Mouse (Mus musculus): ENCODE measurements around the gene Myl12a.
"Not testable (repeated sequence)": the region's sequence is repeated elsewhere in the genome, so short reads cannot be mapped to it uniquely, and the experiment has no call there.

Myl12a gene

DNA sequence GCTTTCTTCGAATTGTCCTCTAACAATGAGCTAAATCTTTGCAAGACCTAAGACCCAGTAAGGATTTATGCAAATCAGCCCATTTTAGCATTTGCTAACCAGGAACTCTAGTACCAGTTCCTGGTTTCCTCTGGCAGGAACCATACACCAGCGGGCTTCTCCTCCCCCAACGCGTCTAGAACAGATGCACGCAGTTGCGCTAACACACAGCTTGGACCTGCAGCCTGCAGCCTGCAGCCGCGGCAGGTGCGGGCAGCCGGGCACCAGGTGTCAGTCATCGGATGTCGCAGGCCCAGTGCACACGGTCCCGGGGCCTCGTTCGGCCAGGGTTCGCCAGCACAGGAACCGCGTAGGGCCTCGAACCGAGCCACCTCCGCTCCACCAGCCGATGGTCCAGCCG is 12.7 kb downstream of the Myl12a start:
- in situ Hi-C loops (cut with MboI): no loop called here

DNA sequence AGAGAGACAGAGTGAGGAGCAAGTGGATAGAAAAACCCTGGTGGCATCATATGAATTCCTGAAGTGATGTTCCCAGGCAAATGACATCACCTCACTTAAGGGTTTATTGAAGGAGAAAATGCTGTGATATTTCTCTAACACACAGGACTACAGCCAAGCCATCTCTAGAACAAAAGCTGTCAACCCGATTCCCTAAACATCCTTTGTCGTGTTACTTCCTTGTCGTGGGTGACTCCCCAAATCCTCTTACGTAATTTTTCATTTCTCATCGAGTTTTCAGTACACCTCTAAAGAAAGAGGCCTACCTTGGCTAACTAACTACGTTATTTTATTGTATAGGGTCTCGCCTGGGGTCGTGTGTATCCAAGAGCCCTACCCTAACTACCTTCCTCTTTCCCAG is 13.2 kb downstream of the Myl12a start:
- in situ Hi-C loops (cut with MboI): no loop called here

DNA sequence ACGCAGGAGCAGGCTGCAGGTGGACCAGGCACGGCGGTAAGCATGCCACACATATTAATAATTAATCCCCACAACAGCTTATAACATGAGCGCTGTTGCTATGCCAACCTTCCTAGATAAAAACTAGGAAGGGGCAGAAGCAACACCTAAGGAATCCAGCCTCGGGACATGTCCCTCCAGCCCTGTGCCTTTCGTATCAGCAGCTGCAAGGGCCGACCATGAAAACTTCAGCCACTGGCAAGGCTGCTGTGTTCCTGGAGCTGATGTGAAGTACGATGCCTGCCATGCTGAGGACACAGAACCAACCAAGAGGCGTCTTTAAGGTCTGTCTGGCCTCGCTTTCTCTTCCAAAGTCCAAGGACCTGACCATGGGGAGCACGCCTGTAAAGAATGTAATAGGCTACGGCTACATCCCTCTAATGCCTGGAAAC is 14.3 kb downstream of the Myl12a start:
- in situ Hi-C loops (cut with MboI): no loop called here

DNA sequence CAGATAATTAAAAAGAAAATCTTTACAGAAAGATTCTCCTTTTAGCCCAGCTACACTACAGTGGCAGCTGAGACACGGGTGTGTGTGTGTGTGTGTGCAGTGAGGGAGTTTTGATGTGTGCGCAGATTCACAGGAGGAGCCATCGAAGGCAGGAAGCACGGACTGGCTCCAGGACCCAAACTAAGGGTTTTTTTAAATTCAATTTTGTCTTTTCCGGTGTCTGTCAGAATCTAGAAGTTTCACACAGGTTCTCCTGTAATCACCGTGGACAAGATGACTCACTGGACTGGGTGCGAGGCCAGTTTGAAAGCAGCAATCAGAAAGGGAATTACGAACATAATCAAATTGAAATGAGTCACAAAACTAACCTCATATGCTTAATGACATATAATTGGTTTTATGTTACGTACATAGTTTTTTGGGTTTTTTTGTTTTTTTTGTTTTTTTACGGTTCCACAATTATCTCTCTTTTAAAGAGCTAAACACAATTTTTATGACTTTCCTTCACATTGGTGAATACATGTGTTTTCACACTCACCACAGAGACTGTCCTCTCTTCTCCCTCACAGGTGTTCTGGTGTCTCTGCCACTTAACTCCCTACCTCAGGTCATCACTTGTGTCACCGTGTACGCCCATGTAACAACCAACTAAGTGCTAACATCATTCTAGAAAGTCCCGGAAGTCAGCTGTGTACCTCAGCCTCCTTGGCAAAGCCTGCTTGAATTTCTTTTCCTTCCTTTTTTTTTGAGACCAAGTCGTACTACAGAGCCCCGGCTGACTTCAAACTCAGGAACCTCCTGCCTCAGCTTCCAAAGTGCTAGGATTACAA is 15.6 kb downstream of the Myl12a start:
- in situ Hi-C loops (cut with MboI): no loop called here

DNA sequence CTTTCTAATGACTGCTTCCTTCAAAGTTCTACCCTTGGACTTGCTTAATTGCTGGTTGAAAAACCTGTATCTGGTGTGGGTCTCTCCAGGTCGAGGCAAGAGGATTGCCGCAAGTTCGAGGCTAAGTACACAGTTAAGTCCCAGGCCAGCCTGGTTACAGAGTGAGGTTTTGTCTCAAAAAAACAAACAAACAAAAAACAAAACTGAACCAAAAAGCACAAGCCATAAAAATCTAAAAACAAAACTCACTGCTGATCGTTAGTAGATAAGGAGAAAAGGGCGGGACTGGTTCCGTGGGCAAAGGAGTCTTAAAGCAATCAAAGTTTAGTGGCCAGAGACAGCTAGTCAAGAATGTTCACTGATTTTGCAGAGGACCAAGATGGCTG is 16.3 kb downstream of the Myl12a start:
- in situ Hi-C loops (cut with MboI): no loop called here

DNA sequence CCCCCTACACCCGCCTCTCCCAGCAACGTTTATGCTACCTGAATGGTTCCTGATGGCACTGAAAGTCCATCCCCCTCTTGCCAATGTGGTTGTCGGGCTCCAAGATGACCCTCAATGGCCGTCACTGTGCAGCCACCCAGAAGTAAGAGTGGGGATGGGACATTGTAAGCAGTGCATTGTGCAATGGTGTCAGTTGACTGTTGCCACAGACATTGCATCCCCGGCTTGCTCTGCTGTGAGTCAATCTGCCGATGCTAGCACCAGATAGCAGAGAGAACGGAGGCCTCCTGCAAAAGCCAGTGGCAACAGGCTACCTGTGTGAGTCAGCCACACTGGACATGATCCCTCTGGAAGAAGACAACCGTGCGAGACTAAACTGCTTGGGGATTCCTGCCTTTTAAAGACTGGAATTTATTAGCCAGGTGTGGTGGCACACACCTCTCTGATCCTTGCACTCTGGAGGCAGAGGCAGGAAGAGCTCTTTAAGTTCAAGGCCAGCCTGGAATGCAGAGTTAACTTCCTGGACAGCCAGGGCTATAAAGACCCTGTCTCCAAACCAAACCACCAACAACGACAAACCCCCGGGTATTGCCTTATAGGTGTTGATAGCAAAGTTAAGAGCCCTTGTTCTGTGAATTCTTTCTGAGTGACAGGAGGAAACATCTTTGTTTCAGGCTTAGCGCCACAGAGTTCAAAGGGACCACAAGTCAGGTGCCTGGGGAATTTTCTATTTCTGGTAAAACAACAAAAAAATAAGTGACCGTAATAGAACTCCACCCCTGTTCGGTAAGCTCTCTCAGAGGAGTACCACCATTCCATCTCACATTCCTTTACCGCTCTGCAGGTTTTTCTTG is 16.9 kb downstream of the Myl12a start:
- in situ Hi-C loops (cut with MboI): no loop called here

DNA sequence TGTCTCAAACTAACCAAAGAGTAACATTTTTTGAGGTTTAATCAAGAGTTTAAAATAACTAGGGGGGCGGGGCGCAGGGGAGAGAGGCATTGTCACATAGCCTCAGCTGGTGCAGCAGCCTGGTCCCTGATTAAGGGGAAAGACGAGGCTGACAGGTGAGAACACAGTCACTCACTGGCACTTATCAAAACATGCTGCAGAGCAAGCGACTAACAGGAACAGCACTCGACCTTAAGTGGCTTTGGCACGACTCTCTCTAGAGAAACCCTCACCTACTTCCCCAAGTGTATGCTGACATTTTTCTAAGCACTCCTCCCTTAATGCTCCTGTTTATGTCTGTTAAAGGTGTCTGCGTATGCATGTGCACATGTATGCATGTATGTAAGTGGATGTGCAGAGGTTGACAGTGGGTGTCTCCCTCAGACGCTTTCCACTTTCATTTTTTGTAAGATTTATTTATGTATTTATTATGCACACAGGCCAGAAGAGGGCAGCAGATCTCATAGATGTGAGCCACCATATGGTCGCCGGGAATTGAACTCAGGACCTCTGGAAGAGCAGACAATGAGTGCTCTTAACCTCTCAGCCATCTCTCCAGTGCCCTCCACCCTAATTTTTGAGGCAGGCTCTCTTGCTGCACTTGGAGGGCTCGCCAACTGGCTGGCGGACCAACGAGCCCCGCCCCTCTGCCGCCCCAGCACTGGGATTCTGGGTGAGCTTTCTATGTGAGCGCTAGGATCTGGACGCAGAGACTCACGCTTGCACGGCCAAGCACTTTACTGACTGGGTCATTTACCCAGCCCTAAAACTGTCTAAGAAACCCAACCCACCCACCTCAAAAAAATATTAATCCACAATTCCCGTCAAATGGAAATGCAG is 23.1 kb downstream of the Myl12a start:
- in situ Hi-C loops (cut with MboI): loop anchor here (10.0 kb wide), 1 partner anchor 235 kb away; no protein-coding TSS in a partner anchor

DNA sequence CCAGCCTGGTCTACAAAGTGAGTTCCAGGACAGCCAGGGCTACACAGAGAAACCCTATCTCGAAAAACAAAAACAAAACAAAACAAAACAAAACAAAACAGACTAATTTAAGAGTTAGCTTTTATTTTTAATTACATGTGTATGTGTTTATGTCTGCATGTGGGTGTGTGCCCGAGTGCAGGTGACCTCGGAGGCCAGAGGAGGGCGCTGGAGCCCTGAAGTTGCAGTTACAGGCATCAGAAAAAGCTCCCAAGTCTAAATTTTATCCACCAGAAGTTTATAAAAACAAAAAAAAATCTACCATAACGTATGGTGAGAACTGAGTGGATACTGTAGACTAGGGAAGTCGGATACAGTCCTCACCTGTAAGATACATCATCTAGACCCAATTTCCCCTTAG is 24.9 kb downstream of the Myl12a start:
- in situ Hi-C loops (cut with MboI): loop anchor here (10.0 kb wide), 1 partner anchor 233 kb away; no protein-coding TSS in a partner anchor

DNA sequence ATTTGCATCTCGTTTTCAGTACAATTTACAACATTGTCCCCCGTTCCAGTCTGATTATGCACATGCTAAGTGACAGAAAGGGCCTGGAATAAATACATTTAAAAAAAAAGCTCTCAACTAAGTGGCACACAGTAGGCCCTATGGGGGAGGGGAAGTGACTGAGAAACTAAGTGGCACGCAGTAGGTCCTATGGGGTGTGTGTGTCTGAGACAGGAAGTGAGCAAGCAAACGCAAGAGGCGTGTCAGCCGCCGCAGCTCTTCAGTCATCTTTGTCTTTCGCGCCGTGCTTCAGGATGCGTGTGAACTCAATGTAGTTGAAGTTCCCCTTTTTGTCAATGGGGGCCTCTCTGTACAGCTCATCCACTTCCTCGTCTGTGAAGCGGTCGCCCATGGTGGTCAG is 28.6 kb downstream of the Myl12a start:
- in situ Hi-C loops (cut with MboI): loop anchor here (10.0 kb wide), 1 partner anchor 229 kb away; no protein-coding TSS in a partner anchor

DNA sequence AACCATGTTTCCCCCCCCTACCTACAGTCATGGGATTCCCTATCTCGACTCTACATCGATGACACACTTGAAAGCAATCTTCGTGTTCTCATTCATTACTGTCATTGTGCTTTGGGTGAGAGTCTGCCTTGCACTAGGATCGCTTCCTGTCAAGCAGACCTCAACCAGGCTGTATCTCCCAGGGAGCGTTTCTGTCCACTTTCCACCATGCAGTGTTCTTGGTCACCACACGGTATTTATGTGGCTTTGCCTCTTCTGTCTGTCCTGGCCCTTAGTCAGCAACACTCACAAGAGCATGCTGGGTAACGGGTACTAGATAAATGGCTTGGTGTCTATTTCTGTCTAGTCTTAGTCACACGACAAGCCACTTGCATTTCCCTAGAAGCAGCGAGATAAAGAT is 29.3 kb downstream of the Myl12a start:
- in situ Hi-C loops (cut with MboI): loop anchor here (10.0 kb wide), 1 partner anchor 229 kb away; no protein-coding TSS in a partner anchor

DNA sequence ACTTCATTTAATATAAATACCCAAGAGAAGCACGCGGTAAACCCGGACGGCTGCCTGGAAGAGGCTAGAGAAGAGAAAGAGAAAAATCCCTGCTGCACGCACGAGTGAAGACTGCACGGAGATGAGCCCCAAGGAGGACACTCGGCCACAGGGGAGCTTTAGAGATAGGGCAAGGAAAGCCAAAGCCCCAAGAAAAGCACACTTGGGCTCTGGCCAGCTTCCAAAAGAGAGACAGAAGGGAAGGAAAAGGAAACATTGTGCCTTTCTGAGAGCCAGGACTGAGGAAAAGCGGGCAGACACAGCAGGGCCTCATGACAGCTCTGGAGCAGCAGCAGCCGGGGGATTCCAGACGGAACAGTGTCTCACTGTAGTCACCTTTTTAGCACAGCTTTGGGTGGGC is 31.5 kb downstream of the Myl12a start:
- in situ Hi-C loops (cut with MboI): loop anchor here (10.0 kb wide), 1 partner anchor 226 kb away; no protein-coding TSS in a partner anchor

DNA sequence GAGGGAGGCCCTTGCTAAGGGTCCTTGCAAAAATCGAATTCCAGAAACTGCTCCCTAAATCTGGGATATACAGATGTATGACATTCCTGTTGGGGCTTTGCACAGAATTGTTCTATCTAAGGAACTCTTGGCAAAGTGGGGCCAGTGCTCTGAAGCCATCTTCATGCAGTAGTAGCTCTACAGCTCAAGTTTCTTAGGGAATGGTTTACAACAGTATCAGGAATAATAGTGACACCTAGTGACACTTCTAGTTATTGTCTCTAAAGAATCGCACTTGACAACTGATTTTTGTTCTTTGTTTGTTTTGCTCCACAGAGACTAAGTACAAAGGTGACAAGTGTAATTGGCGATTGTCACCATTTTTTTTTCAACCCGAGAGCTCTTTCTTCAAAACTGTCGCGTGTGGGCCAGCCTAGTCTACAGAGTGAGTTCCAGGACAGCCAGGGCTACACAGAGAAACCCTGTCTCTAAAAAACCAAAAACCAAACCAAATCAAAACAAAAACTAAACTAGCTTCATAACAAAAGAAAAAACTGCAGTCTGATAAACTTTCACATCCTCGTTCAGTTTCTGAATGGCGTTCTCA is 34.0 kb downstream of the Myl12a start:
- in situ Hi-C loops (cut with MboI): no loop called here

DNA sequence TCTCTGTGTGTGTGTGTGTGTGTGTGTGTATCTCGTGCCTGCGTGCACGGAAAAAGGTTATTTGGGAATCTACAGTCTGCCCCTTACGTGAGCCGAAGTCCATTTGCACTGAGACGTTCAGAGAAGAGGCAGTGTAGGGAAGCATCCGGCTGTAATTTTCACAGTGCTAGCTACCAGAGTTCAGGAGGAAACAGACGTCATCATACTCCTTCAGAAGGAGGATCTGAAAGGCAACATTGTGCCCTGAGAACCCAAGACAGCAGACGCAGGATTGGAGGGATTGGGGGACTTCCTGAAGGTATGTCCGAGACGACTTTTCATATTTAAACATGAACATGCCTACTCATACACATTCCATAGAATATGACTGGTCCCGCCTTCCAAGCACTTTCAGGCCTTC is 35.0 kb downstream of the Myl12a start:
- in situ Hi-C loops (cut with MboI): no loop called here

DNA sequence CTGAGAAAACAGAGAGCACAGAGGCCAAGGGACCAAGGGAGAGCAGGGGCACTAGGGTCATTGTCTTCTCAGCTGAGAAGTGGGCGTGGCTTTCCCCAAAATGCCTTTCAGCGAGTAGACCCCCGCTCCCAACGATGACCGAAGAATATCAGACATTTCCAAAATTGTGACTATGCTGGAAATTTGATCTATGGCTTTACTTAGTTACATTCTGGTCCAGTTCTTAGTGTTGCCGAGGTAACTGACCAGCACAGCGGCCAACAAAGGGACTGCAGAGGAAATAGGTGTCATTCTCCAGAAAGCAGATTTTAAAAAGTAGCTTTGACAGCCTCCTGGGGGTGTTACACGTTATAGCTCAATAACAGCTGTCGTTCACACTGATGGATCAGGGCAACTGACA is 35.5 kb downstream of the Myl12a start:
- in situ Hi-C loops (cut with MboI): no loop called here

DNA sequence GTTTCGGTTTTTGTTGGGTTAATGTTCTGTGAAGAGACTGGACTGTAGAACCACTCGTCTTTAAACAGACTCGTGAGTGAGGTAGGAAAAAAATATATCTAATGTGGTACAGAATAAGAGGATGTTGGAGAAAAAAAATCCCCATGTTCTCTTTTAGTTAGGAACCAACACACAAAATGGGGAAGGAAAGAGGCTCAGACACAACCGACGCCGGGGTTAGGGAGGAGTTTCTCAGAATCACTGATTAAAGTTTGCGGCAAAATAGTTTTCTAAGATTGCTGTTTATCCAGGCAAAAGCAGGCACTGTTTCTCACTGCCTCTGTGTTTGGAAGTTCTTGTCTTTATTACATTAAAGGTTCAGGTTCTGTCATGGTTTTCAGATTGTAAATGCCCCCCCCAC is 36.6 kb downstream of the Myl12a start:
- in situ Hi-C loops (cut with MboI): no loop called here

DNA sequence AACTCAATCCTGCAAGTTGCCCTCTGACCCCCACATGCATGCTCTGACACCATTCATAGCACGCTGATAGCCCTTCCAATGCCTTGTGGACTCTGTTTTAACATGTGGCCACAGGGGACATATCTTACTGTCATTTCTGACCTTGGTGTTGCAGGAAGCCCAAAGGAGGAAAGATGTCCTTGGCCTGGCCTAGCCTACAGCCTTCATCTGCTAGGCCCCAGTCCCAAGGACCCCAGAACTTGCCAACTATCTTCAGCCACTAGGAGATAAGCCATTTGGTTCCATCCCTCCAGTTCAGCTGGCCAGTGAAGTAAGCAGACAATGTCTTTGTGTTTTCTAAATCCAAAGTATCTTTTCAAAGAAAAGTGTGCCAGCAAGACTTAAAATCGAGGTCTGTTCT is 37.4 kb downstream of the Myl12a start:
- in situ Hi-C loops (cut with MboI): no loop called here

DNA sequence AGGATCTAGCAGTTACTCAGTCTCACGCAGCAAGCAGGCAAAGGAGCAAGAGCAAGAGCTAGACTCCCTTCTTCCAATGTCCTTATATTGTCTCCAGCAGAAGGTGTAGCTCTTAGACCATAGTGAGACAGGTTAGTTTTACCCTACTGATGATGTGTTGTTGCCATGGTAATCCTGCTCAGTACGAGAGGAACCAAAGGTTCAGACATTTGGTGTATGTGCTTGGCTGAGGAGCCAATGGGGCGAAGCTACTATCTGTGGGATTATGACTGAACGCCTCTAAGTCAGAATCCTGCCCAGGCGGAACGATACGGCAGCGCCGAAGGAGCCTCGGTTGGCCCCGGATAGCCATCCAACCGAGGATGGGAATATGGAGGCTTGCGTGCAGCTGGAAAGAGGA is 39.1 kb downstream of the Myl12a start:
- in situ Hi-C loops (cut with MboI): not testable (repeated sequence)

DNA sequence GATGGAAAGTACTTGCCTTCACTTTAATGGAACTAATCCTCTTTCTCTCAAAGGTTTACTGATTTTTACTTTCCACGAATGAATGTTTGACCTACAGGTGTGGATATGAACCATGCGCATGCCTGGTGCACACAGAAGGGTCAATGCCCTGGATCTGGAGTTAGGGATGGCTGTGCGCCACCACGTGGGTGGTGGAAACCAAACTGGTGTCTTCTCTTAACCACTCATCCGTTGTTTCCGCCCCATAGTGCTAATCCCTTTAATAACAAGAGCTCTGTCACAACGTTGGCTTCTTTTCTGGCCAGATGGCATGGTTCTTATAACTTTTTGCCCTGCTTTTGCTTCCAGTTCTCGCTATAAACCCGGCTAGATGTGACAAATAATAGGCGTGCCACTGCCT is 51.4 kb downstream of the Myl12a start:
- in situ Hi-C loops (cut with MboI): no loop called here

DNA sequence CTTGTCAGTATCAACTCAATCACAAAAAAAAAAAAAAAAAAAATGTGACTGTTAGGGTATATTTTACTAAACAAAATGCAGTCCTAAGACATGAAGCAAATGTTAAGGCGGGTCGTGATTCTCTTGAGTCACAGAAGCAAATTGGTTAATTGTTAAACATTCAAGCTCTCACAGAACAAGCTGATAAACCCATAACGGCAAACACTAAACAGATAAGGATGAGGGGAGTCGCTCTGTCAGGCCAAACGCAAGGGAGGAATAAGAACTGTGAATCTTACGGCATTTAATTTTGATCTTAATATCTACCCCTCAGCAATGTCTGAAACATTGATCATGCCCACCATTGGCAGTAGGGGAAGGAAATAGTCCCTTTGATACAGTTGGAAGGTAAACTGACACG is 53.5 kb downstream of the Myl12a start:
- in situ Hi-C loops (cut with MboI): no loop called here

DNA sequence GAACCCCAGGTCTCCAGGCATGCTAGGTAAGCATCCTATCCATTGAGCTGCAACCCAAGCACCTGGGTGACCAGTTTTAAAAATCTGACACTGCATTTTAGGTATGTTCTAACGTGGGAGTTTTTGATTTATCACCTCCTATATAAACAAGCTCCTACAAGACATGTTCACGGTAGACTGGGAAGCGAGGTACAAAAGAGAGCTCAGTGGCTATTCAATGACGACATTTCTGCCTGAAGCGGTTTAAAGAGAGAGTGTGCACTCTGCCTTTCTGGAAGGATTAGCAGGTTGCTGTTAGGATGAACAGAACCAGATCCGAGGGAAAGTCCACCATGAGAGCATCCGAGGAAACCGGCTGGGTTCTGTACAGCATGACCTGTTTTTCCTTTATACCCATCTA is 54.0 kb downstream of the Myl12a start:
- in situ Hi-C loops (cut with MboI): no loop called here

DNA sequence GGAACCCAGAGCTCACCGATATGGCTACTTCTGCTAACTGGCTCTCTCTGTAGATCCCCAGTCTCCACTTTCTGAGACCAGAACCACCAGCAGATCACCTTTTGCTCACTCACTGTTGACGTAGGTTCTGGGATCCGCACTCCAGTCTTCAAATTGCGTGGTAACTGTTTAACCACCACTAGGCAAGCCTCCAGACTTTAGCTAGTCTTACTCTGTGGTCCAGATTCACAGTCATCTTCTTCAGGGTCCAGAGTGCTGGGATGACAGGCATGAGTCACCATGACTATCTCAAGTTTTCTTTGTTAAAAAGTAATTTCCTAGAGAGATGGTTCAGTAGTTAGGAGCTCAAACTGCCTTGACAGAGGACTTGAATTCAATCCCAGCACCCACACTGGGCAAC is 58.9 kb downstream of the Myl12a start:
- in situ Hi-C loops (cut with MboI): no loop called here

Measured in mature B cell (primary cell).